Mouse (Mus musculus) induced T-regulatory cell, adult 2 months (primary cell): ENCODE results near the gene Lifr.

Experiments
- DNase-seq: peaks from one replicate; pipeline ENCODE4 v3.0.0-alpha.2; 2012; ENCODE audit warnings: low read depth

Lifr gene

DNA sequence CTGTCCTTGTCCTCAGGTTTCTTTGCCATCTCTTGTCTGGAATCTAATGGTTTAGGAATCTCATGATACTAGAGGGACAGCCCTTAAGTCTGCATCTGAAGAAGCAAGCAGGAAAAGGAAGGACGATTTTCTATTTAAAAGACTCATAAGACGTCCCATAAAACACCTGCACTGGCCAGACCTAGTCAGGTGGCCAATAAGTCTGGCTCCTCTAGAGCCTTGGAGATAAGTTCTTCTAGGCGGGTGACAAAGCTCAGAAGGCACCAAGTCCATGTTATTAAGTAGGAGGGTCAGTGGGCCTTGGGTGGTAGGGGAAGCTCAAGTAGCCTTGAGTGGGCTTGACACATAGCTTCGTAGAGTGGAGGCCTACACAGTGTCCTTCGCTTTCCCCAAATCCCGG is 67.2 kb downstream of the Lifr start:
- DNase-seq: no peak

GRCm38 (mm10) chr15:7159869-7160268 is 69.5 kb downstream of the Lifr start:
- no peak for DNase-seq

GRCm38 (mm10) chr15:7160321-7160720 is 69.9 kb downstream of the Lifr start:
- no peak for DNase-seq

DNA sequence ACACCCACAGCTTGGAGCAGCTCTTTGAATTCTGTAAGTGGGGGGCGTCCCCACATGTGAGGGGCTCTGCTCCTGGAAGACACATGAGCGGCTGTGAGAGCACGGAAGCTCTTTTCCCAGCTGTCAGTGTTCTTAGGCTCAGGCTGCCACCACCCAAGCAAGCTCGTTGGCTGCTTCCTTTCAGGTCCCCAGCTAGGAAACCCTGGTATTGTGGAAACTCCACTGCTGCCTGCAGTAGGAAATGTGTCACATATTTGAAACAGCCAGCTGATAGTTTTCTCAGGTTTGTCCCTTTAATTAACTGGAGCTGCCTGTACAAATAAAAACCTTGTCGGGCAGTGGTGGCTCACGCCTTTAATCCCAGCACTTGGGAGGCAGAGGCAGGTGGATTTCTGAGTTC is 73.4 kb downstream of the Lifr start:
- DNase-seq: no peak

GRCm38 (mm10) chr15:7166735-7167134 is 76.3 kb downstream of the Lifr start:
- DNase-seq: no peak

DNA sequence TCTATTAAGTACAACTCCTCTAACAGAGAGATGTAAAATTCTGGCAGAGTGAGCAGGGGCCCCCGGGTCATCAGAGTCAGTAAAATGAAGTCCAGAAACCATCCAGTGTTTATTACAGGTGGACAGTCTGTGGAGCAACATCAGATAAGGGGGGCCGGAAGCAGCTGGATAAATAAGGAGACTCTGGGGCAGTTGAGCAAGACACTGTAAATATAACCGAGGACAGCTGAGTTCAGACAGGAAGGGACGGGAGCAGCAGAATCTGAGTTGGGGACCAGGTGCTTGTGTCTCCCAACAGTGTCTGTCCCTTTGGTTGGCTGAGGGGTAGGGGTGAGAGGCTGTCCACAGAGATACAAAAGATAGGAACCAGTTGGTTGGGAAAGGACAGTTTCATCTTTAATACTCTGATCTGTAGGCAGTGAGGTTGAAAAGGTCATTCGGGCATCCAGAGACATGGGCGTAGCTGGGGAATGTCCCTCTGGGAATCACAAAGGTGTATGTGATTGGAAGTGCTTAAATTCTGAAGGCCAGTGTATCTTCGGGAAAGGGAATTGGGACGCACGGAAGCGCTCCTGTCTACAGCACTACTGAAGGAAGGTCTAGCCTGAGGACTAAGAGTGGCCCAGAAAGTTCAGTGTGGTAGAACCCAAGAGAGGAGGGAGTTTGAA is 77.0 kb downstream of the Lifr start:
- DNase-seq: no peak

- no peak for DNase-seq
These were observed 77.6 kb downstream of the Lifr start for GRCm38 (mm10) chr15:7167906-7168532.

DNA sequence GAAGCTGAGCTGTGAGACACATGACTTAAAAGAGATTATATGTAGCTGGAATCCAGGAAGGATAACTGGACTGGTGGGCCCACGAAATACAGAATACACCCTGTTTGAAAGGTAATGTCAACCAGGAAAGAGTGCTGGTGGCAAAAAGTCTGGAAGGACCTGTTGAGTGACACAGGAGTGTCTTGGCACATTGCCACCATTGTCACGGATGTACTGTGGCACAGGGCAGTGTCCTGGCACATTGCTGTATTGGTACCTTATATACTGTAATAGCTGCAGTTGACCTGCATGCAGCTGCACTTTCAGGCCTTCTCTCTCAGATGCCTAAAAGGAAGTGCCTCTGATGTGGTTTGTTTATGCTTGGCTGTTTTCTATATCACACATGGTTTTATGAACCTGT is 82.5 kb downstream of the Lifr start:
- DNase-seq: no peak

DNA sequence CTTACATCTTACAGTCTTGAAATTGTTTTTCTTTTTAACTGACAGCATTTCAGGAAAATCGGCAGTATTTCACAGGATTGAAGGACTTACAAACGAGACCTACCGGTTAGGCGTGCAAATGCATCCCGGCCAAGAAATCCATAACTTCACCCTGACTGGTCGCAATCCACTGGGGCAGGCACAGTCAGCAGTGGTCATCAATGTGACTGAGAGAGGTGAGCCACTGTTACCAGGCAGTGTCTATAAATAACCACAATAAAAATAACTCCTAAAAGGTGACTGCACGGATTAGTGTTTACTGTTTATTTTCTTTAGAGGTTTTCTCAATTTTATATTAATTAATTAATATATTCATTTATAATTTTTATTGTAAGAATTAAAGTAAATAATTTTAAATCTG is 82.9 kb downstream of the Lifr start:
- no peak for DNase-seq

DNA sequence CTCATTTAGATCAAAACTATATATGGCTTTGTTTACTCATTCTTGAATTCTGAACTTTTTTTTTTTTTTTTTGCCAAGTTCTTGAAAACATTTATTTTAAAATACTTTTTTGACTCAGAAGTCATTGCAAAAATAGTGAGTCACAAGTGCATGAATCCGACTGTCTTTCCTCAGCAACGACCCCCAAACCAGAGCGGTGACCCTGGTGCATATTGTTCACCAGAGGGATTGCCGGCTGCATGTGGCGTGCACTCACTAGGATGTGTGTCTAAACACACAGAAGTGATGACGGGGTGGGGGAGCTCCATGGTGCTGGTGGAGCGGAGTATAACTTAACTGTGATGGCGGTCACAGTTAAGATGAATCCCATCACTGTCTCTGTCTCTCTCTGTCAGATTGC is 83.4 kb downstream of the Lifr start:
- no peak for DNase-seq

GRCm38 (mm10) chr15:7180576-7180975 is 90.2 kb downstream of the Lifr start:
- DNase-seq: no peak

DNA sequence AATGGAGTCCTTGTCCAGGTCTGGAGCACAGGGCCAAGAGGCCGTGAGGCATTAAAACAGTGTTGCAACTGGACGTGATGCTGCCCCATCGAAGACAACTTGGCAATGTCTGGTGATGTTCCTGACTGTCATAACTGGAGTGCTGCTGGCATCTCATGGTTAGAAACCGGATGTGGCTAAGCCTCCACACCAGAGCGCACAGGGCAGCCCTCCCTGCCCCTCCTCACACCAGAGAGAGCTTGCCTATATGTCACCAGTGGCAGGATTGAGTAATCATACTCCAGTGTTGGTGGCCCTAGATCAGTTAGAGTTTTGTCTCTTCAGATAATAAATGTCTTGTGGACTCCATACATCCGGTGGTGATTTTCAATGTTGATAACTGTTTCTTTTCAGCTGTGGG is 97.3 kb downstream of the Lifr start:
- no peak for DNase-seq

DNA sequence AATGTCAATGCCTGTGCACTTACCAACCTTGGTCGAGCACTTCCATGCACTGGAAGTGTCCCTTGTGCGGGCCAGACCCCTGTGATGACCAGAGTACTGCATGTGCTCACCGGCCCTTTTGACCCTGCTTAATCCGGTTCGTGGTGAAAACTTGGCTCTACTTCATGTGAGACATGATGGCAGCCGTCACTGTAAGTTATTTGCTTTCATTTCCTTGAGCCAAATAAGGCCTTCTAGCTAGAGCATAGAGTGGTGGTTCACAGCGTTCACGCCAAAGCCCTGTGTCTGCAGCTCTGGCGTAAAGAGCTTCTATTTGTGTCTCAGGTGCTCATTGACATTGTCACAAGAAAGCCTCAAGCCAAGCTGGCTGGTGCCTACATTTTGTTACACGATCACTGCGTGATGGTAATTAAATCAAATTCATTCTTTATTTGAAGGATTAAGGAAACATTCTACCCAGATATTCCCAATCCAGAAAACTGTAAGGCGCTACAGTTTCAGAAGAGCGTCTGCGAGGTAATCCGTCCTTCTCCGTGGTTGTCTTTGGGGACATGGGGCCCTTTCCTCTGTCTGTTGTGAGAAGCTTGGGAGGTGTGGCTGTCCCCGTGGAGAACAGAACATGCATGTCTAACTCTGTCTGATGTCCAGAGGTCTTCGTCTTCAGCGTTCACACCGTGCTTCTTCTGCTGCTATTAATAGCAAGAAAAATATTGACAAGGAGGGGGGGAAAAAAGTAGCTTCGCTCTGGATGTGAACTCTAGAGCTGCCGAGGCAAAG is 99.5 kb downstream of the Lifr start:
- DNase-seq: no peak

DNA sequence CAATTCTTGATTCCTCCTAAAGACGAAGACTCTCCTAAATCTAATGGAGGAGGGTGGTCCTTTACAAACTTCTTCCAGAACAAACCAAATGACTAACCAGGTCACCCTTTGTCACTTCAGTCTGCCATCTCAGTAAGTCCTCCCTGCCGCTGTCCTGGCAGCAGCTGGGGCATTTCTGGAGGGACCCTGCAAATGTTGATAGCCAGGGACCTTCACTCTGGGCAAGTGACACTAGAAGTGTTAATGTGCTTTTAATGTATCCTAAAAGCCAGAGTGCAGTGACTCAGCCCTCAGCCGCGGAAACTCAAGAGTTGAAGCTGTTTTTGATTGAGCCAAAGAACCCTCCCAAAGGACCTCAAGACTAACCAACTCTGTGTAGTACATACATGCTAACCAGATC is 100.7 kb downstream of the Lifr start:
- DNase-seq: no peak

- no peak for DNase-seq
These were observed 102.2 kb downstream of the Lifr start for GRCm38 (mm10) chr15:7192582-7192981.

- DNase-seq: no peak
These were observed 103.8 kb downstream of the Lifr start for GRCm38 (mm10) chr15:7194147-7194720.

GRCm38 (mm10) chr15:7194748-7195221 is 104.4 kb downstream of the Lifr start:
- no peak for DNase-seq

GRCm38 (mm10) chr15:7197652-7198445 is 107.4 kb downstream of the Lifr start:
- no peak for DNase-seq

GRCm38 (mm10) chr15:7198816-7199215 is 108.4 kb downstream of the Lifr start:
- no peak for DNase-seq

GRCm38 (mm10) chr15:7200286-7200685 is 109.9 kb downstream of the Lifr start:
- no peak for DNase-seq

DNA sequence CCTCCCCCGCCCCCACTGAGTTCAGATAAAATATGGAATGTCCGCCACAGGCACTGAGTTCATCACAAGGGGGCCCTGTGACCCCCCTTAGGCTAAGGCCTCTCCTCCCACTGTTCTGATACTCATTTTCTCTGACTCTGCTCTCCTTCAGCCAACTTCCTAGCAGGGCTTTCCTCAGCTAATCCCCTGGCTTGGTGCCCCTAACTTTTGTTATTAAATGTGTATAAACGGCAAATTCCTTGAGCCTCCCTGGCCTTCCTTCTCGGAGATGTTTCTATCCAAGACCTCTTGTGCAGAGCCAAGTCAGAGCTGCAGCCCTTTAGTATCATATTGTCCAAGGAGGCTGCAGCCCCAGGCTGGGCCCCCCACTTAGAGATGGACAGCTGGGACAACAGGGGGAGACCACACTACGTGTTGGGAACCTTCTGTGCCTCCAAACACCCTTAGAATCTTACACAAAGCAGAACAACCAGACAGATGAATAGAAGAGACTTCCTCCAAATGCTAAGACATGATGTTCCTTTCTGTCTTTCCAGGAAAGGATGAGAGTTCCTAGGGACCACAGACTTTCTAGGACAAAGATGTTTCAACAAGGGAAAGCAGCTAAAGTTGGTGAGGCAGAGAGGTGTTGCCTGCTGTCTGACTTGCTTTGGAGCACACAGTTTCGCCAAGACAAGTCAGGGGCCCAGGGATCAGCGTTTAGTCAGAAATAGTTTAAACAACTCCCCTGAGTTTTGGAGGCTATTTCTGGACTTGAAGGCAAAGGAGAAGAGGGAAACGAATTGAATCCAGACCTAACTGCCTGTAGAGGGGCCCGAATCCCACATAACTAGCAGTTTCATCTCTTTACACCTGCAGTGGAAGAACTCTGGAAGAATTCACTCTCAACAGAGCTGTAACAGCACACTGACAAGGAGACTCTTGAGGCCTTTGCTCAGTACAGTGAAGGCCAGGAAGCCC is 111.3 kb downstream of the Lifr start:
- DNase-seq: no peak
